Mouse (Mus musculus): Measurements from ENCODE around the gene Rela. TPM values are rescaled to one million over a fixed set of nuclear protein-coding genes. Genes with fewer than 3 reads are reported as not detected.

Rela gene
- total RNA-seq, 2 experiments from 2014 or later = 20.6 to 22.0 TPM

DNA sequence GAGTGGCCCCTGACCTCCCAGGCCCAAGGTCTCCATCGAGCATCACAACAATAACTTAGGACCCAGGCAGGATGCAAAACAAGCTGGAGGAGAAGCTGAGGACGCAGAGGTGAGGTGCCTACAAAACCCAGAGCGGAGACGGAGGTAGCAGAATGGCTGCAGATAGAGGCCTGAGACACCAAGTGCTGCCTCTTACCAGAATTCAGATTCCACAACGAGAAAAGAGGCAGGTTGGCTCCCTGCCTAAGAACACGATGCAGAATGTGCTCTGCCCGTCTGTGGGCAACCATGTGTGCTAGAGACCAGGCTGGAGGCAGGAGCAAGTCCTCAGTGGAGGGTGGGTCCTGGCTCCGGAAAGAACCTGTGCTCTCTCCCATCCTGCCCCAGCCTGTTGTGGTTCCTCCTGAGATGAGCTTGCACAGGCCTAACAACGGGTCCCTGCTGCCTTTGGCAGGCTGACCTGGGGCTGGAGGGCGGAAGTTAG, 55.7 kb downstream of the Rela start:
- DNase-seq (ENCODE audit: extremely low spot score in 1 of 2, low spot score in 1 of 2) = no peak

DNA sequence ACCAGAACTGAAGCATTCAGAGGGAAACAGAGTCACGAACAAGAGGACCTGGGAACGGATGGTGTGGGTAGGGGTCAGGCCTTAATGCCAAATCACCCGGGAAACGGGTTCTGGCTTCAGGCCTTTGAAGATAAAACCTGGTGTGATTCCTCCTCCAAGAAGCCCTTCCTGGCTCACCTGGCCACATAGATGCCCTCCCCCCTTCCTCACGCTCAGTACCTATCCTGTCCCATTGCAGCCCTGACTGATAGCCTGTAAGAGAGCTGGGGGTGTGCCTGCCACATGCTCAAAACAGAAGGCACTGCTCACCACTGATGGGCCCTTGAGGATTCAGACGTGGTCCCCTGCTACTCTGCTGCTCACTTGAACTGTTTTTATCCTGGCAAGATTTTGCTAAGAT, 56.5 kb downstream of the Rela start:
- DNase-seq (ENCODE audit: extremely low spot score in 1 of 2, low spot score in 1 of 2) = no peak

- DNase-seq (ENCODE audit: extremely low spot score in 1 of 2, low spot score in 1 of 2) = no peak
Measured at GRCm38 (mm10) chr19:5695849-5696462, 58.7 kb downstream of the Rela start.

Small RNAs within 50 kb of the gene (microRNA-seq; reads per million reads assigned to microRNA genes)
- gene Mir6987 = 0.40 to 0.74 reads per million in 2 experiments

Other genes with a start within 250 kb of the Rela start
- gene Sart1, start 248.8 kb upstream of the Rela start, total RNA-seq (2021) = 10 to 100 TPM; 83.7 to 99.3 TPM
- not detected for gene Tsga10ip, start 235.0 kb upstream of the Rela start, total RNA-seq (2021)
- 100 to 1,000 TPM; 278 to 311 TPM for gene Drap1, start 212.5 kb upstream of the Rela start, total RNA-seq (2021)
- gene AI837181, start 212.3 kb upstream of the Rela start, total RNA-seq (2021) = 10 to 100 TPM; 68.2 to 71.1 TPM
- not detected for gene Fosl1, start 189.9 kb upstream of the Rela start, total RNA-seq (2021)
- gene Ccdc85b, start 179.6 kb upstream of the Rela start, total RNA-seq (2021) = 10 to 100 TPM; 32.9 to 35.9 TPM
- gene Fibp, start 176.9 kb upstream of the Rela start, total RNA-seq (2021) = 100 to 1,000 TPM in 1 of 2 experiments, 10 to 100 TPM in 1; 99.4 to 110 TPM
- gene Ctsw, start 169.0 kb upstream of the Rela start, total RNA-seq (2021) = not detected
- 10 to 100 TPM; 11.0 to 11.6 TPM for gene Efemp2, start 163.5 kb upstream of the Rela start, total RNA-seq (2021)
- gene Mus81, start 149.1 kb upstream of the Rela start, total RNA-seq (2021) = 10 to 100 TPM; 33.2 to 38.2 TPM
- gene Cfl1, start 147.0 kb upstream of the Rela start, total RNA-seq (2021) = 1,000 to 10,000 TPM; 1,427 to 1,527 TPM
- gene 1700020D05Rik, start 133.7 kb upstream of the Rela start, total RNA-seq (2021) = 1 to 10 TPM; 4.5 to 9.2 TPM
- 10 to 100 TPM; 78.0 to 86.5 TPM for gene Snx32, start 126.9 kb upstream of the Rela start, total RNA-seq (2021)
- not detected for gene Ovol1, start 76.8 kb upstream of the Rela start, total RNA-seq (2021)
- 1 to 10 TPM; 7.7 to 8.2 TPM for gene Ap5b1, start 69.5 kb upstream of the Rela start, total RNA-seq (2021)
- gene Rnaseh2c, start 35.6 kb upstream of the Rela start, total RNA-seq (2021) = 10 to 100 TPM; 67.6 to 85.2 TPM
- gene Kat5, start 27.2 kb upstream of the Rela start, total RNA-seq (2021) = 10 to 100 TPM; 83.1 to 87.8 TPM
- gene Sipa1, start 26.2 kb downstream of the Rela start, total RNA-seq (2021) = 10 to 100 TPM; 15.3 to 16.1 TPM
- 10 to 100 TPM; 17.4 to 21.1 TPM for gene Map3k11, start 51.3 kb downstream of the Rela start, total RNA-seq (2021)
- 10 to 100 TPM; 59.8 to 73.9 TPM for gene Pcnx3, start 51.4 kb downstream of the Rela start, total RNA-seq (2021)
- gene Kcnk7, start 66.9 kb downstream of the Rela start, total RNA-seq (2021) = not detected
- 10 to 100 TPM; 14.6 to 17.2 TPM for gene Ehbp1l1, start 88.8 kb downstream of the Rela start, total RNA-seq (2021)
- 10 to 100 TPM; 29.3 to 32.9 TPM for gene Fam89b, start 92.2 kb downstream of the Rela start, total RNA-seq (2021)
- 10 to 100 TPM; 23.8 to 26.8 TPM for gene Ltbp3, start 103.4 kb downstream of the Rela start, total RNA-seq (2021)
- gene Scyl1, start 133.9 kb downstream of the Rela start, total RNA-seq (2021) = 10 to 100 TPM; 68.6 to 71.8 TPM
- gene Frmd8, start 237.8 kb downstream of the Rela start, total RNA-seq (2021) = 10 to 100 TPM; 15.6 to 15.8 TPM
- 1 to 10 TPM; 3.1 to 3.4 TPM for gene Slc25a45, start 240.3 kb downstream of the Rela start, total RNA-seq (2021)